Mouse (Mus musculus) forebrain, embryonic 13.5 days (tissue): ENCODE results near the gene Cysrt1. TPM values are rescaled to one million over a fixed set of nuclear protein-coding genes. Genes with fewer than 3 reads are reported as not detected.

Source experiments
- ATAC-seq: fragments of 200-750 bp; cut with Nextera tagmentation; 2 replicates; pipeline ENCODE4 v1.8.0; 2017
- H3K27ac ChIP-seq: fragments of 300-500 bp; sonication (generic); 2 replicates; pipeline ENCODE4 v1.5.1; 2015; ENCODE audit warnings: inconsistent platforms, mild to moderate bottlenecking, moderate library complexity
- H3K27me3 ChIP-seq: fragments of 300-500 bp; sonication (generic); 2 replicates; pipeline ENCODE4 v1.6.1; 2015; ENCODE audit warnings: mild to moderate bottlenecking, inconsistent platforms
- H3K36me3 ChIP-seq: fragments of 300-500 bp; sonication (generic); 2 replicates; pipeline ENCODE4 v1.6.1; 2015; ENCODE audit warnings: mild to moderate bottlenecking, inconsistent platforms; ENCODE audit not compliant: poor library complexity, severe bottlenecking
- H3K4me1 ChIP-seq: fragments of 300-500 bp; sonication (generic); 2 replicates; pipeline ENCODE4 v1.6.1; 2015; ENCODE audit warnings: inconsistent platforms
- H3K4me2 ChIP-seq: fragments of 300-500 bp; sonication (generic); 2 replicates; pipeline ENCODE4 v1.6.1; 2015; ENCODE audit warnings: inconsistent platforms, mild to moderate bottlenecking, moderate library complexity
- H3K4me3 ChIP-seq: fragments of 300-500 bp; sonication (generic); 2 replicates; pipeline ENCODE4 v1.5.1; 2015; ENCODE audit warnings: mild to moderate bottlenecking, inconsistent platforms
- H3K9ac ChIP-seq: fragments of 300-500 bp; sonication (generic); 2 replicates; pipeline ENCODE4 v1.6.1; 2015; ENCODE audit warnings: mild to moderate bottlenecking, inconsistent platforms
- H3K9me3 ChIP-seq: fragments of 300-500 bp; sonication (generic); replicated peaks from 2 replicates; pipeline ENCODE4 v1.6.1; 2016; ENCODE audit warnings: inconsistent platforms
- WGBS: fragments of 180-500 bp; shearing (Covaris S2); methylation state at CpG from one replicate; pipeline ENCODE4 v1.1.7; 2015; 5-methylcytosine and 5-hydroxymethylcytosine counted together
- polyA plus RNA-seq: library from polyadenylated mRNA; unstranded; fragments of >200 nt; fragmentation: Nextera tagmentation; extraction: Ambion mirVana; gene quantifications from 2 replicates; pipeline ENCODE4 v1.2.1, GENCODE M21; 2015

Gene Cysrt1
- polyA plus RNA-seq, 1 experiment from 2014 or later, result not detected

DNA sequence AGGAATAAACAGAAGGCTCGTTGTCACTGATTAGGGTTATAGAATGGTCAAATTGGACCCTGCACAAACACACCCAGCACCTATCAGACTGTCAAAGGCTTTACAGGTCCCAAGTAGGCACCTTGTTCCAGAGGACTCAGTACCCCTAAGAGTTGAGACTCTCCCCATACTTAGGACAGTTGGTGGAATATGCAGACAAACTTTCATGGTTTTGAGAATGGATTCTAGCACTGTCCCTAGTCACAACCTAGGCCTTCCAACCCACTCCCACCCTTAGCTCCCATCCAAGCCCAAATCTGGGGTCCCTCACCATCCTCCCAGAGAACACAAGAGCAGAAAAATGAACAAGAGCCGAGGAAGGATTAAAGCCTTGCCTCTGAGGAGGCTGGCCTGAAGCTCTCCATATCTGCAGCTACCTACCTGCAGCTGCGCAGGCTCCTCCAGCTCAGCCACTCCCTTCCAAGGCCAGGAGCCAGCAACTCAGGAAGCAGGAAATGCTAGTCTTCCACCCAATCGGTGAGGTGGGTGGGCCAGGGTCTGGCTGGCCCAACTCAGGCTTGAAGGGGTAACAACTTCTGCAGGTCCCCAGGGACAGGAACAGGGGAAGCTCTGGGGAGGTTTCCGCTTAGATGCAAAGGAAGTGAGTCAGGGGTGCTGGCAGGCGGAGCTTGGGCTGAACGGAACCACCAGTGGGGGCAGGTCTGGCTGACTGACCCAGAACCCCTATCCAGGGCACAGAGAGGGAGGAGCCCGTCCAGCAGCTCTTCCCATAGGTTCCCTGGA is 45.9 kb downstream of the Cysrt1 start, which contains the start of gene Tor4a:
Gene Tor4a, minus strand, starts transcription at position 715 of the 783 bp plus-strand sequence.
- no peak within 1 kb of the TSS for H3K9ac ChIP-seq
- H3K9me3 ChIP-seq, result no peaks in the 10 kb centered on the region
- peaks cover 6% of the 10 kb centered on the region; the same call in 1 of the 2 replicates for H3K4me1 ChIP-seq
- no peak for ATAC-seq
- peaks cover 34% of the 10 kb centered on the region for H3K36me3 ChIP-seq
- 14% methylated on average over 8 of the region's 8 CpGs for WGBS
- no peak within 1 kb of the TSS for H3K4me3 ChIP-seq
- H3K4me2 ChIP-seq, result 0 out of 2 replicates have a peak within 1 kb of the TSS, but pooled peaks have one; percentile 14
- H3K27ac ChIP-seq, result no peak within 1 kb of the TSS
- peaks cover 32% of the 10 kb centered on the region for H3K27me3 ChIP-seq

GRCm38 (mm10) chr2:25195211-25196156 is 46.8 kb downstream of the Cysrt1 start:
- Histone ChIP-seq H3K4me3 (no peak overlapping the region), H3K4me1 (peaks cover 6% of the 10 kb centered on the region; the same call in 1 of the 2 replicates), H3K27ac (no peak overlapping the region), H3K9me3 (no peaks in the 10 kb centered on the region), H3K27me3 (peaks cover 32% of the 10 kb centered on the region), H3K4me2 (0 out of 2 replicates have a peak overlapping the region, but pooled peaks have one; percentile 14), H3K36me3 (peaks cover 26% of the 10 kb centered on the region), H3K9ac (no peak overlapping the region)
- no peak for ATAC-seq
- WGBS, result 25% methylated on average over 55 of the region's 55 CpGs

- no peak for ATAC-seq
- Histone ChIP-seq H3K4me1 (peaks cover 6% of the 10 kb centered on the region; the same call in 1 of the 2 replicates), H3K4me2 (no peak overlapping the region), H3K9me3 (no peaks in the 10 kb centered on the region), H3K36me3 (peaks cover 17% of the 10 kb centered on the region), H3K27me3 (peaks cover 32% of the 10 kb centered on the region), H3K9ac (no peak overlapping the region), H3K27ac (no peak overlapping the region), H3K4me3 (no peak overlapping the region)
- WGBS, result 86% methylated on average over 17 of the region's 17 CpGs
Measured at GRCm38 (mm10) chr2:25194486-25195171, 47.6 kb downstream of the Cysrt1 start.

DNA sequence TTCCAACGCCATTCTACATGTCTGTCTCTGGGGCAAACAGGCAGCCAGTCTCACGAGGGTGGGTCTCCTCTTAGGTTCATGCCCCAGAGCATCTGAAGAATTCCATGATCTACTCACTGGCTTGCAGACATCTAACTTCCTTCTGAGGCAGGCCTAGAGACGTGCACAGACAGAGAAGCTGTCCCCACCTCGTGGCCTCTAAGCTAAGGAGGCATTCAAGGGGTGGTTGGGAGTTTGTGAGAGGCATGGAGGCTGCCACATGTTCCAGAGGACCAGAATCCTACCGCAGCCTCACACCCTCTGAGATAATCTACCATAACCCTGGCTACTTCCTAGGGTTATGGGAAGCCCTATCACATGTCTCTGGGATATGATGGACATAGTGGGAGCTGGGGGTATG is 48.2 kb downstream of the Cysrt1 start:
- H3K27ac ChIP-seq, result no peak overlapping the region
- no peaks in the 10 kb centered on the region for H3K9me3 ChIP-seq
- no peak for ATAC-seq
- H3K4me1 ChIP-seq, result peaks cover 6% of the 10 kb centered on the region; the same call in 1 of the 2 replicates
- no peak overlapping the region for H3K9ac ChIP-seq
- H3K27me3 ChIP-seq, result peaks cover 32% of the 10 kb centered on the region
- peaks cover 12% of the 10 kb centered on the region; the same call in 1 of the 2 replicates for H3K36me3 ChIP-seq
- no peak overlapping the region for H3K4me2 ChIP-seq
- H3K4me3 ChIP-seq, result no peak overlapping the region
- 78% methylated on average over 5 of the region's 5 CpGs for WGBS

DNA sequence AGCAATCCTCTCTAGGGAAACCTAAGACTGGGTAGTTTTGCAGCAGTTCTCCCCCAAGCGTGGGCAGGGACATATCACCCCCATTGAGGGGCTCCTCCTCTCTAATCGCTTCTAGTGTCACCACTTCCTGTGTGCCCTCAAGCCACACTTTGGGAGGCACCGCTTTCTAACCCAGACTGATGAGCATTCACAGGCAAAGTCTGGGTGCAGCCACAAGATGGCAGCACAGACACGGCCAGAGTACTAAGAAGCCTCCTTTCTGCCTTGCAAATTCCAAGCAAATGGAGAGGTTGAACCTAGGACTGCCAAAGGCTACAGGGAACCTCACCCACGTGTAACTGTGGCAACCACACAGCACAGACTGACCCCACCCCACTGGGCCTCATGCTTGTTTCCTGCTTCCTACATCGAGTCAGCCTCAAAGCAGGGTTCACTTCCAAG is 48.9 kb downstream of the Cysrt1 start:
- WGBS, result 5% methylated on average over 6 of the region's 6 CpGs
- Histone ChIP-seq H3K27ac (no peak overlapping the region), H3K4me3 (no peak overlapping the region), H3K9me3 (no peaks in the 10 kb centered on the region), H3K9ac (no peak overlapping the region), H3K4me2 (peak overlapping the region; percentile 33; the same call in 1 of the 2 replicates), H3K4me1 (peaks cover 6% of the 10 kb centered on the region; the same call in 1 of the 2 replicates), H3K36me3 (peaks cover 6% of the 10 kb centered on the region; the same call in 1 of the 2 replicates), H3K27me3 (peaks cover 32% of the 10 kb centered on the region)
- peak; percentile 81 for ATAC-seq

Other genes with a start within 250 kb of the Cysrt1 start
- gene Nsmf, start 188.1 kb downstream of the Cysrt1 start, polyA plus RNA-seq, result 125 and 129 TPM in 2 replicates
- not detected in 2 replicates for gene Entpd8, start 162.1 kb downstream of the Cysrt1 start, polyA plus RNA-seq
- gene Noxa1, start 147.3 kb downstream of the Cysrt1 start, polyA plus RNA-seq, result not detected in 2 replicates
- 29.2 and 30.8 TPM in 2 replicates for gene Nrarp, start 61.7 kb downstream of the Cysrt1 start, polyA plus RNA-seq
- gene Tor4a, start 45.6 kb downstream of the Cysrt1 start, polyA plus RNA-seq, result 0.66 and 0.78 TPM in 2 replicates
- gene Nelfb, start 31.0 kb downstream of the Cysrt1 start, polyA plus RNA-seq, result 95.4 and 104 TPM in 2 replicates
- not detected in 2 replicates for gene Stpg3, start 27.8 kb downstream of the Cysrt1 start, polyA plus RNA-seq
- gene Fam166a, start 23.7 kb downstream of the Cysrt1 start, polyA plus RNA-seq, result 0.21 TPM in 1 of 2 replicates, not detected in the other
- gene Tubb4b, start 17.8 kb downstream of the Cysrt1 start, polyA plus RNA-seq, result 448 and 518 TPM in 2 replicates
- not detected in 2 replicates for gene Slc34a3, start 8.1 kb downstream of the Cysrt1 start, polyA plus RNA-seq
- not detected in 2 replicates for gene Rnf224, start 5.7 kb downstream of the Cysrt1 start, polyA plus RNA-seq
- 43.1 and 43.2 TPM in 2 replicates for gene Rnf208, start 197 bp downstream of the Cysrt1 start, polyA plus RNA-seq
- gene AL732309.1, start 4.4 kb upstream of the Cysrt1 start, polyA plus RNA-seq, result 4.4 and 7.1 TPM in 2 replicates
- gene Tmem203, start 13.0 kb upstream of the Cysrt1 start, polyA plus RNA-seq, result 19.4 and 20.3 TPM in 2 replicates
- 9.7 and 10.8 TPM in 2 replicates for gene Tprn, start 20.2 kb upstream of the Cysrt1 start, polyA plus RNA-seq
- gene Ssna1, start 30.0 kb upstream of the Cysrt1 start, polyA plus RNA-seq, result 233 and 245 TPM in 2 replicates
- 126 and 148 TPM in 2 replicates for gene Anapc2, start 30.0 kb upstream of the Cysrt1 start, polyA plus RNA-seq
- not detected in 2 replicates for gene Tmem210, start 45.7 kb upstream of the Cysrt1 start, polyA plus RNA-seq
- gene Lrrc26, start 47.5 kb upstream of the Cysrt1 start, polyA plus RNA-seq, result 0.14 TPM in 1 of 2 replicates, not detected in the other
- gene Grin1, start 76.7 kb upstream of the Cysrt1 start, polyA plus RNA-seq, result 5.6 and 7.9 TPM in 2 replicates
- gene Man1b1, start 89.9 kb upstream of the Cysrt1 start, polyA plus RNA-seq, result 59.2 and 63.2 TPM in 2 replicates
- gene Dpp7, start 113.9 kb upstream of the Cysrt1 start, polyA plus RNA-seq, result 22.8 and 23.3 TPM in 2 replicates
- 2.2 and 3.5 TPM in 2 replicates for gene Uap1l1, start 123.2 kb upstream of the Cysrt1 start, polyA plus RNA-seq
- 49.4 and 62.3 TPM in 2 replicates for gene Sapcd2, start 129.9 kb upstream of the Cysrt1 start, polyA plus RNA-seq
- 0.68 and 0.98 TPM in 2 replicates for gene Entpd2, start 153.4 kb upstream of the Cysrt1 start, polyA plus RNA-seq
- gene Npdc1, start 156.9 kb upstream of the Cysrt1 start, polyA plus RNA-seq, result 287 and 315 TPM in 2 replicates
- gene Fut7, start 180.8 kb upstream of the Cysrt1 start, polyA plus RNA-seq, result 0.08 TPM in 1 of 2 replicates, not detected in the other
- 5.7 and 8.2 TPM in 2 replicates for gene Abca2, start 186.3 kb upstream of the Cysrt1 start, polyA plus RNA-seq
- gene Clic3, start 214.4 kb upstream of the Cysrt1 start, polyA plus RNA-seq, result 2.4 and 3.2 TPM in 2 replicates
- gene Paxx, start 218.6 kb upstream of the Cysrt1 start, polyA plus RNA-seq, result 62.0 and 65.9 TPM in 2 replicates
- gene Ptgds, start 227.6 kb upstream of the Cysrt1 start, polyA plus RNA-seq, result 7.6 and 9.7 TPM in 2 replicates